19 mouse cellular contexts compared by ENCODE assay signal in the genomic region with DNA sequence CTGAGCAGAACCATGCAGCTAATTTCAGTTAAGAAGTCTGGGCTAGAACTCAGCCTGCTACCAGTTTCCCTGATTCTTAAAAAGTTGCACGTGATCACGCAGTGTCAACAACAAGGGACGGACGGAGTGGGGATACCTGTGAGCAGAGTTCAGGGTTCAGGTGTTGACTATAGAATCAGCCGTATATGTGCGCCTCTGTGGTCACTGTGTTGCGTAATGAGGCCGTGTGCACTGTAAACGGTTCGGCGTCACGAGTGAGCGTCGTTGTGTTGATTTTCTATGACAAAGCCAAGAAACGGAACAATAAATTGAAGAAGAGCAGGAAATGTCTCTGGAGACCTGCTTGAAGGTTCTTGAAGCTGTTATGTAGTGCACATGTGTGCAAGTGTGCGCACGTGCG. TPM values are rescaled to one million over a fixed set of nuclear protein-coding genes. Genes with fewer than 3 reads are reported as not detected.
A peak's percentile ranks its signal among the peaks of the same experiment; 100 is the strongest.
DNase-seq lines count a peak whose midpoint lies in the region; ATAC-seq and TF ChIP-seq lines count a peak whose summit lies in the region.
"Had no signal": no experiment of that assay in that cellular context is flagged by ENCODE, and none has a peak within 500 bp of the region (broad histone marks: within the 10 kb centered on the region; RNA-seq: fewer than 3 reads in every experiment).

No protein-coding gene starts in this region.

- H3K9me3 ChIP-seq in liver, embryonic 11.5 days (ENCODE audit: control insufficient read depth, low read length), result no peaks in the 10 kb centered on the region
- no peaks in the 10 kb centered on the region for H3K9me3 ChIP-seq in liver, postnatal 0 days (ENCODE audit: low read length)
- no peaks in the 10 kb centered on the region for H3K9me3 ChIP-seq in forebrain, embryonic 14.5 days (replicated peaks; ENCODE audit: control insufficient read depth, low read length)
- H3K9me3 ChIP-seq: embryonic facial prominence, embryonic 15.5 days; hindbrain, embryonic 15.5 days; midbrain, embryonic 15.5 days; neural tube, embryonic 13.5 days had no signal

- H3K36me3 ChIP-seq in liver, embryonic 11.5 days (ENCODE audit: control insufficient read depth, insufficient read depth, low read length), result no peaks in the 10 kb centered on the region
- no peaks in the 10 kb centered on the region for H3K36me3 ChIP-seq in liver, postnatal 0 days (replicated peaks; ENCODE audit: insufficient read depth, low read length)
- H3K36me3 ChIP-seq in forebrain, embryonic 14.5 days (ENCODE audit: control insufficient read depth, insufficient read depth, low read length), result no peaks in the 10 kb centered on the region
- H3K36me3 ChIP-seq: embryonic facial prominence, embryonic 15.5 days; hindbrain, embryonic 15.5 days; midbrain, embryonic 15.5 days; neural tube, embryonic 13.5 days had no signal

- no peaks in the 10 kb centered on the region for H3K4me1 ChIP-seq in liver, embryonic 11.5 days (replicated peaks; ENCODE audit: control insufficient read depth, insufficient read depth, low read length)
- H3K4me1 ChIP-seq in liver, postnatal 0 days (ENCODE audit: insufficient read depth), result peaks cover 2% of the 10 kb centered on the region; the same call in 1 of the 2 replicates
- no peaks in the 10 kb centered on the region for H3K4me1 ChIP-seq in forebrain, embryonic 14.5 days (ENCODE audit: control insufficient read depth, insufficient read depth, low read length)
- H3K4me1 ChIP-seq: embryonic facial prominence, embryonic 15.5 days; hindbrain, embryonic 15.5 days; midbrain, embryonic 15.5 days; neural tube, embryonic 13.5 days had no signal

- peak; percentile 43; the same call in 1 of the 2 replicates for ATAC-seq in common myeloid progenitor, adult 5-6 weeks (replicated peaks; ENCODE audit: low read depth, poor library complexity, severe bottlenecking)
- peak; percentile 51; the same call in 1 of the 2 replicates for ATAC-seq in liver, embryonic 11.5 days (replicated peaks; ENCODE audit: low FRiP score)
- peak; percentile 68 for ATAC-seq in liver, postnatal 0 days
- ATAC-seq in forebrain, embryonic 14.5 days, result no peak
- ATAC-seq: forebrain, postnatal 0 days; midbrain, embryonic 15.5 days had no signal

- H3K4me2 ChIP-seq in liver, embryonic 11.5 days, result no peak overlapping the region
- peak overlapping the region; percentile 31 for H3K4me2 ChIP-seq in liver, postnatal 0 days (ENCODE audit: low read depth, low read length)
- no peak overlapping the region for H3K4me2 ChIP-seq in forebrain, embryonic 14.5 days (ENCODE audit: low read length)
- H3K4me2 ChIP-seq: embryonic facial prominence, embryonic 15.5 days; hindbrain, embryonic 15.5 days; midbrain, embryonic 15.5 days; neural tube, embryonic 13.5 days had no signal

- no peak overlapping the region for H3K9ac ChIP-seq in liver, embryonic 11.5 days (ENCODE audit: low read depth, low read length)
- no peak overlapping the region for H3K9ac ChIP-seq in liver, postnatal 0 days (replicated peaks)
- H3K9ac ChIP-seq in forebrain, embryonic 14.5 days (ENCODE audit: low read length), result no peak overlapping the region
- H3K9ac ChIP-seq: embryonic facial prominence, embryonic 15.5 days; forebrain, postnatal 0 days; hindbrain, embryonic 15.5 days; midbrain, embryonic 15.5 days; neural tube, embryonic 13.5 days had no signal

- H3K27me3 ChIP-seq in liver, embryonic 11.5 days (replicated peaks; ENCODE audit: control insufficient read depth, insufficient read depth, low read length), result no peaks in the 10 kb centered on the region
- no peaks in the 10 kb centered on the region for H3K27me3 ChIP-seq in liver, postnatal 0 days (ENCODE audit: insufficient read depth, low read length)
- no peaks in the 10 kb centered on the region for H3K27me3 ChIP-seq in forebrain, embryonic 14.5 days (replicated peaks; ENCODE audit: control insufficient read depth, insufficient read depth, low read length)
- H3K27me3 ChIP-seq: embryonic facial prominence, embryonic 15.5 days; hindbrain, embryonic 15.5 days; midbrain, embryonic 15.5 days; neural tube, embryonic 13.5 days had no signal

- no peak overlapping the region for H3K27ac ChIP-seq in liver, embryonic 11.5 days (ENCODE audit: low read depth, low read length)
- H3K27ac ChIP-seq in liver, postnatal 0 days (ENCODE audit: low read depth), result no peak overlapping the region
- H3K27ac ChIP-seq in forebrain, embryonic 14.5 days (ENCODE audit: low read depth, low read length), result no peak overlapping the region
- H3K27ac ChIP-seq: embryonic facial prominence, embryonic 15.5 days; hindbrain, embryonic 15.5 days; midbrain, embryonic 15.5 days; neural tube, embryonic 13.5 days had no signal

- 69% methylated on average over 18 of the region's 18 CpGs for WGBS in liver, embryonic 11.5 days
- WGBS in liver, postnatal 0 days (ENCODE audit: insufficient replicate concordance), result 46% methylated on average over 18 of the region's 18 CpGs
- 93% methylated on average over 18 of the region's 18 CpGs for WGBS in forebrain, embryonic 14.5 days

- no peak overlapping the region for H3K4me3 ChIP-seq in liver, embryonic 11.5 days (ENCODE audit: low read depth, low read length)
- no peak overlapping the region for H3K4me3 ChIP-seq in liver, postnatal 0 days (ENCODE audit: low read depth, low read length)
- H3K4me3 ChIP-seq in forebrain, embryonic 14.5 days (ENCODE audit: low read depth, low read length), result no peak overlapping the region
- H3K4me3 ChIP-seq: embryonic facial prominence, embryonic 15.5 days; hindbrain, embryonic 15.5 days; midbrain, embryonic 15.5 days; myocyte; neural tube, embryonic 13.5 days had no signal

- DNase-seq in 416B (ENCODE audit: low read depth), result peak; percentile 45
- no peak for DNase-seq in liver, embryonic 11.5 days (ENCODE audit: low spot score)
- no peak for DNase-seq in liver, postnatal 0 days
- DNase-seq in kidney, adult 18-20 months, result no peak
- no peak for DNase-seq in lung, postnatal 25 days (ENCODE audit: low spot score)
- no peak for DNase-seq in urinary bladder, postnatal 36 days (ENCODE audit: low spot score in 2 of 2)
- DNase-seq in forebrain, embryonic 14.5 days (ENCODE audit: low spot score), result no peak
- DNase-seq: adrenal gland, postnatal 14 days; cerebellum, adult 8-10 months; forebrain, postnatal 0 days; lung, adult 2 months; lung, postnatal 36 days; thymus, adult 18-20 months had no signal

- TF ChIP-seq CTCF in liver, postnatal 0 days (IDR thresholded peaks at IDR 0.05; ENCODE audit: low read depth), result no peak

- no peak for TF ChIP-seq EP300 in liver, postnatal 0 days (IDR thresholded peaks at IDR 0.05; ENCODE audit: low read depth)

RNA-seq across cellular contexts. Expression of gene Rap1b, which starts 30.6 kb away (rescaled TPM):
- total RNA-seq in common myeloid progenitor, adult 5-6 weeks (2017), result 152 and 155 TPM in 2 replicates
- 252 and 292 TPM in 2 replicates for polyA plus RNA-seq in liver, embryonic 11.5 days (2014; fragmentation: Nextera tagmentation; extraction: Ambion mirVana)
- 103 and 105 TPM in 2 replicates for polyA plus RNA-seq in liver, postnatal 0 days (2015; fragmentation: Nextera tagmentation; extraction: Ambion mirVana)
- 138 and 160 TPM in 2 replicates for polyA plus RNA-seq in forebrain, embryonic 14.5 days (2014; fragmentation: Nextera tagmentation; extraction: Ambion mirVana)
